Mouse (Mus musculus) bone marrow macrophage, adult 2 months (primary cell): Measurements from ENCODE around the gene Arhgap44.

ENCODE experiments used
- CTCF ChIP-seq: IDR thresholded peaks from 2 replicates; pipeline ENCODE4 v1.5.1; 2012; ENCODE audit warnings: low read depth, mild to moderate bottlenecking, low read length, moderate library complexity
- POLR2A ChIP-seq: IDR thresholded peaks from 2 replicates; pipeline ENCODE4 v1.6.1; 2012; ENCODE audit warnings: mild to moderate bottlenecking, low read depth, low read length, borderline replicate concordance

DNA sequence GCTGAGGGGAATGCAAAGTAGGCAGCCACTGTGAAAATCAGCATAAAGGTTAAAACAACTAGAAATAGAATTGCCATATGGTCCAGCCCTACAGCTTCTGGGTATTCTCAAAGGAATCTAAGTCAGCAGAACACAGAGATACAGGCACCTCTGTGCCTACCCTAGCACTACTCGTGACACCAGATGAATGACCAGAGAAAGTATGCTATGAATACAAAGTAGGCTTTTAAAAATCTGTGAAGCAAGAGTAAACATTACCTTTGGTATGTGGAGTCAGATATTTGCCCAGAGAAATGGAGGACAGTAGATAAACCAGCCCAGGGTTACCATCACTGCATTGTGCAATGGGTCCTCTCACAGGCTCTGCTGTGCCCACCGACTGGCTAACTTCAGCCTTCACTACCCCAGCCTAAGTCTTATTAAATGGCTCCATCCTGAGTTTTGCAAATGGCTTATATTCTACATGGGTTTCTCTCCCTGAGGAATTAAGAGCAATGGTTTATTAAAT, 25.6 kb downstream of the Arhgap44 start:
- TF ChIP-seq CTCF = no peak
- TF ChIP-seq POLR2A = no peak
